Mouse (Mus musculus) ES-E14 (cell line): Measurements from ENCODE around the gene Pum1. TPM values are rescaled to one million over a fixed set of nuclear protein-coding genes. Genes with fewer than 3 reads are reported as not detected.

Experiments
- DNase-seq: peaks from one replicate; pipeline ENCODE4 v3.0.0-alpha.2; 2013; ENCODE audit warnings: low read depth, low spot score
- H3K27ac ChIP-seq: 2 replicates; pipeline ENCODE4 v1.5.1; 2012; ENCODE audit warnings: low read depth, mild to moderate bottlenecking, low read length, moderate library complexity, mixed read lengths; ENCODE audit not compliant: poor library complexity, insufficient read depth, severe bottlenecking
- H3K36me3 ChIP-seq: 2 replicates; pipeline ENCODE4 v1.6.1; 2012; ENCODE audit warnings: mild to moderate bottlenecking, low read length, moderate library complexity, mixed read lengths; ENCODE audit not compliant: control insufficient read depth, poor library complexity, insufficient read depth, severe bottlenecking
- H3K4me1 ChIP-seq, 2 experiments: fragments of 150-350 bp in 1 of 2; sonication (generic) in 1 of 2; 2 replicates each; pipeline ENCODE4 v1.6.1; 2012; ENCODE audit warnings: low read length in 2 of 2, mild to moderate bottlenecking in 1 of 2, mixed read lengths in 1 of 2; ENCODE audit not compliant: control insufficient read depth in 2 of 2, insufficient read depth in 2 of 2, poor library complexity in 1 of 2
- H3K4me3 ChIP-seq, 2 experiments: fragments of 150-350 bp in 1 of 2; sonication (generic) in 1 of 2; 2 replicates each; pipeline ENCODE4 v1.5.1; 2012; ENCODE audit warnings: low read length in 2 of 2, low read depth in 1 of 2, mild to moderate bottlenecking in 1 of 2, mixed read lengths in 1 of 2; ENCODE audit not compliant: insufficient read depth in 1 of 2, poor library complexity in 1 of 2, severe bottlenecking in 1 of 2
- H3K9ac ChIP-seq: 2 replicates; pipeline ENCODE4 v1.6.1; 2012; ENCODE audit warnings: low read depth, mild to moderate bottlenecking, low read length, mixed read lengths; ENCODE audit not compliant: poor library complexity, insufficient read depth, severe bottlenecking
- H3K9me3 ChIP-seq: fragments of 150-350 bp; sonication (generic); 2 replicates; pipeline ENCODE4 v1.6.1; 2012; ENCODE audit warnings: low read depth, mild to moderate bottlenecking, low read length; ENCODE audit not compliant: control insufficient read depth, insufficient read depth
- CHD2 ChIP-seq: IDR thresholded peaks from 2 replicates; pipeline ENCODE4 v1.6.1; 2014; ENCODE audit warnings: mild to moderate bottlenecking, low read depth, low read length, inconsistent platforms
- HCFC1 ChIP-seq: IDR thresholded peaks from 2 replicates; pipeline ENCODE4 v1.6.1; 2012; ENCODE audit warnings: low read length, inconsistent platforms, borderline replicate concordance; ENCODE audit not compliant: insufficient read depth
- MAFK ChIP-seq: IDR thresholded peaks from 2 replicates; pipeline ENCODE4 v1.6.1; 2014; ENCODE audit warnings: mild to moderate bottlenecking, low read depth, low read length, inconsistent platforms; ENCODE audit not compliant: insufficient read depth
- ZC3H11A ChIP-seq: IDR thresholded peaks from 2 replicates; pipeline ENCODE4 v1.6.1; 2012; ENCODE audit warnings: low read depth, mild to moderate bottlenecking, inconsistent platforms, low read length, borderline replicate concordance
- ZNF384 ChIP-seq: IDR thresholded peaks from 2 replicates; pipeline ENCODE4 v1.6.1; 2012; ENCODE audit warnings: low read depth, low read length, inconsistent platforms
- in situ Hi-C, 2 experiments: fragments of 600-800 bp; cut with MboI; formaldehyde crosslinking; loops; one replicate each; pipeline ENCODE4 v1.15.1; 2025; ENCODE audit warnings: low sequenced_read_pairs in 2 of 2, inconsistent platforms in 1 of 2; ENCODE audit not compliant: unreplicated experiment in 2 of 2
- total RNA-seq: library from RNA; depleted of rRNA; stranded (reverse); fragments of 300-350 nt; gene quantifications from 2 replicates; pipeline ENCODE4 v1.2.3, GENCODE M21; 2012

Gene Pum1
- total RNA-seq, 1 experiment, result 101 TPM

DNA sequence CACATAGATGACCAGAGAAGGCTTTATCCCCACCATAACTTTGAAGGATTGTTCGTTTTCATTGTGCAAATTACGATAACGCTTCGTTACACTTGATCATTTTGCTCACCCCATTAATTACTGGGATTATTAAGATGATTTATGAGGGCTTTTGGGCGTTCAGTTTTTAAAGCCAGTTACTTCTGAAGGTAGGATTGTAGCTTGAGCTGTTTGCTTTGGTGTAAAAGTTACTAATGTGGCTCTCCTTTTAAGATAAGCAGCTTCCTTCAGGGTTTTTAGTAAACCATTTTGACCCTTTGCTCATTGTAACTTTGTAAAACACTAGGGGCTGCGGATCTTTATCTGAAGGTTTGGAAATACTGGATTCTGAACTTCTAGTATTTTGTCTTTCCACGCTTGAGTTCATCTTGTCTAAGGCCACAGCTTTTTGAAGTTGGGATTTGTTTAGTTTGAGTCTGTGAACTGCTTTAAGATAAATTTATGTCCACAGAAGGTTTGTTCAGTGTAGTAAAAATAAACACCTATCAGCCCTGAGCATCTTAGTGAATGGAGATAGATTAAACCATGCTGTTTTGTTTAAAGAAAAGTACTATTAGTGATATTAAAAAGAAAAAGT lies 1.4 kb downstream of the Pum1 start:
- in situ Hi-C loops, result no loop called here
- peak overlapping the region; percentile 96; the same call in 1 of the 2 replicates for H3K27ac ChIP-seq
- H3K4me3 ChIP-seq, result peak overlapping the region; percentile 92 to 96
- H3K9me3 ChIP-seq, result no peaks in the 10 kb centered on the region
- peaks cover 2 to 13% of the 10 kb centered on the region in 2 experiments for H3K4me1 ChIP-seq
- peak overlapping the region; percentile 99 for H3K9ac ChIP-seq
- peaks cover 8% of the 10 kb centered on the region for H3K36me3 ChIP-seq
- DNase-seq, result no peak
- TF ChIP-seq CHD2 (no peak), ZC3H11A (no peak)

DNA sequence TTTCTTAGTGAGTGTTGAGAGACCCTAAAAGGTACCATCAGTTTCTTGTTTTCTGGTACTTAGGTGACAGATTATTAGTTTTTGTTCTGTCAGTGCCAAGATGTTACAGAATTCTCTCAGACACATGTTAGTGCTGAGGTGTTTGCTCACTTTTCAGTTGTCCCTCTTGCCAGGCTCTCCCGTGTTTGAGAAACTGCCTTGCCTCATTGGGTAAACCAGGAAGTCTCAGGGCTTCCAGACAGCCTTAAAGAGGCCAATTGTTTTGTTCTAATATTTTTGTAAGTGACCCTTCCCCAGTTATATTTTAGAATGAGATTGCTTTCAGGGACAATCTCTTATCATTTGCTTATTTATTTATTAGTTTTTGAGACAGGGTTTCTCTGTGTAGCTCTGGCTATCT lies 2.1 kb downstream of the Pum1 start:
- in situ Hi-C loops, result no loop called here

DNA sequence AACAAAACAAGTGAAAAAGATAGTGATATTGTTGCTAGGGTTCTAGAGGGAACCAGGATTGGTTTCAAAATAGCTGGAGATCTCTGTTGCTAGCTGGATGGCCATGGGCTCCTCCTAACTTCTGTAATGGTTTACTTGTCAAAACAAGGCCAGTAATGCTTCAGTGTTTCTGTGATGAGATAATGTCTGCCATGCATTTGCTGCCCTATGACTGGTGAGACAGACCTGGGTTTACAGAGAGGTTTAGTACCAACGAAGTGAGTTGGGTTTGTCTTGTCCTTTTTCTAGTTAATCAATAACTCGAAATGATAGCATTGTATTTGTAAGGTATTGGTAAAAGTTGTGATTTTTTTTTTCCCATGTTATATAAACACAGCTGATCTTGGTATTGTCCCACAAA lies 4.6 kb downstream of the Pum1 start:
- TF ChIP-seq CHD2, result no peak
- no peaks in the 10 kb centered on the region for H3K9me3 ChIP-seq
- H3K36me3 ChIP-seq, result peaks cover 19% of the 10 kb centered on the region
- in situ Hi-C loops, result no loop called here
- H3K4me3 ChIP-seq, result peak overlapping the region; percentile 8 to 10; a peak in 2 of 4 replicates
- H3K4me1 ChIP-seq, result peaks cover 6 to 12% of the 10 kb centered on the region in 2 experiments
- no peak overlapping the region; the same call in 1 of the 2 replicates for H3K9ac ChIP-seq
- no peak for DNase-seq
- no peak overlapping the region for H3K27ac ChIP-seq

More for the DNA sequence above, 2.1 kb downstream of the Pum1 start:
- Histone ChIP-seq H3K4me1 (peaks cover 2 to 13% of the 10 kb centered on the region in 2 experiments), H3K36me3 (peaks cover 8% of the 10 kb centered on the region), H3K27ac (no peak overlapping the region), H3K4me3 (peak overlapping the region; percentile 47 to 92), H3K9ac (peak overlapping the region; percentile 51; the same call in 1 of the 2 replicates), H3K9me3 (no peaks in the 10 kb centered on the region)
- TF ChIP-seq ZNF384 (no peak), MAFK (no peak)
- no peak for DNase-seq

DNA sequence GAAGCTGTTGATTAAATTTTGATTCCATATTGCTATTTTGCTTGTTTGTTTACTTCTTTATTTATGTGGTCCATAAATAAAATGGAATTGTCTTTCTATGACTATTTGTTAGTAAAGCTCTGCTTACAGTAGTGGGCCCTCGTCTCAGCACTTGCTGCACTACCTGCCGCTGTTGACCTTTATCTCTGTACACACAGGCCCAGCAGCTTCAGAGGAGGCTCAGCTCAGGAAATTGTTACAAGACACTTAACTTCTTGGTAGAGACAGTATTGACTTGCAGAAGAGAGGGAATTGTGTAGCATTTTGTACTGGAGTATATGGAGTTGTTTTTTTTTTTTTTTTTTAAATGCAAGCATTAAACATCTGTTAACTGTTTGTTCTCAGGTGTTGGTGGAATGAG lies 5.4 kb downstream of the Pum1 start:
- in situ Hi-C loops, result no loop called here
- no peak overlapping the region for H3K9ac ChIP-seq
- no peak overlapping the region for H3K27ac ChIP-seq
- H3K9me3 ChIP-seq, result no peaks in the 10 kb centered on the region
- H3K4me1 ChIP-seq, result peaks cover 6 to 10% of the 10 kb centered on the region in 2 experiments
- TF ChIP-seq ZC3H11A (no peak), MAFK (no peak), CHD2 (no peak), HCFC1 (no peak), ZNF384 (no peak)
- no peak for DNase-seq
- peaks cover 19% of the 10 kb centered on the region for H3K36me3 ChIP-seq
- peak overlapping the region; percentile 4 to 8; a peak in 1 of 4 replicates for H3K4me3 ChIP-seq

DNA sequence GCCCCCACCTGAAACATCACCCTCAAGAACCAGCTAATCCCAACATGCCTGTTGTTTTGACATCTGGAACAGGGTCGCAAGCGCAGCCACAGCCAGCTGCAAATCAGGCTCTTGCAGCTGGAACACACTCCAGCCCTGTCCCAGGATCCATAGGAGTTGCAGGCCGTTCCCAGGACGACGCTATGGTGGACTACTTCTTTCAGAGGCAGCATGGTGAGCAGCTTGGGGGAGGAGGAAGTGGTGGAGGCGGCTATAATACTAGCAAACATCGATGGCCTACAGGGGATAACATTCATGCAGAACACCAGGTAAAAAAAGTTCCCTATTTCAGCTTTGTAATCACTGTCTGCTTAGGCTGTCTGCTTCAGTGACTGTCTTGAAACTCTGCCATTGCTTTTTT lies 5.9 kb downstream of the Pum1 start:
- no peak for TF ChIP-seq ZC3H11A
- no peak for TF ChIP-seq MAFK
- no peak for TF ChIP-seq HCFC1
- TF ChIP-seq CHD2, result no peak
- no peak for TF ChIP-seq ZNF384
- in situ Hi-C loops, result no loop called here
- no peak for DNase-seq

More for the DNA sequence above, 5.9 kb downstream of the Pum1 start:
- Histone ChIP-seq H3K27ac (no peak overlapping the region), H3K4me3 (peak overlapping the region in 1 of 2 experiments; percentile 4; a peak in 1 of 4 replicates), H3K9me3 (no peaks in the 10 kb centered on the region), H3K4me1 (peaks cover 6 to 10% of the 10 kb centered on the region in 2 experiments), H3K9ac (peak overlapping the region; percentile 35; the same call in 1 of the 2 replicates), H3K36me3 (peaks cover 19% of the 10 kb centered on the region)
